Mouse (Mus musculus): Measurements from ENCODE around the gene Sspn. TPM values are rescaled to one million over a fixed set of nuclear protein-coding genes. Genes with fewer than 3 reads are reported as not detected.
A peak's percentile ranks its signal among the peaks of the same experiment; 100 is the strongest.

Sspn gene
- polyA plus RNA-seq, 1 experiment from 2014 or later = 19.1 TPM

- DNase-seq (ENCODE audit: low spot score) (peak; percentile 58), ATAC-seq (ENCODE audit: low read depth) (peak; percentile 81)
- no peak overlapping the region for H3K4me2 ChIP-seq (ENCODE audit: low read depth, low read length)
- H3K27ac ChIP-seq (replicated peaks; ENCODE audit: low read depth, low read length) = no peak overlapping the region
- no peaks in the 10 kb centered on the region for H3K9me3 ChIP-seq (ENCODE audit: control insufficient read depth, low read length)
- H3K9ac ChIP-seq (ENCODE audit: low read depth, low read length) = no peak overlapping the region
- 21% methylated on average over 4 of the region's 5 CpGs for WGBS
- H3K36me3 ChIP-seq (ENCODE audit: control insufficient read depth, insufficient read depth, low read length) = no peaks in the 10 kb centered on the region; the same call in 1 of the 2 replicates
- no peaks in the 10 kb centered on the region for H3K27me3 ChIP-seq (replicated peaks; ENCODE audit: control insufficient read depth, insufficient read depth, low read length)
- no peak overlapping the region for H3K4me3 ChIP-seq (ENCODE audit: low read depth, low read length)
- peaks cover 16% of the 10 kb centered on the region for H3K4me1 ChIP-seq (ENCODE audit: control insufficient read depth, insufficient read depth, low read length)
These were observed 26.6 kb downstream of the Sspn start for GRCm38 (mm10) chr6:145958070-145958469.

GRCm38 (mm10) chr6:145961047-145961446 is 29.6 kb downstream of the Sspn start:
- H3K4me1 ChIP-seq (ENCODE audit: control insufficient read depth, insufficient read depth, low read length) = peaks cover 16% of the 10 kb centered on the region
- H3K36me3 ChIP-seq (ENCODE audit: control insufficient read depth, insufficient read depth, low read length) = no peaks in the 10 kb centered on the region; the same call in 1 of the 2 replicates
- DNase-seq (ENCODE audit: low spot score) (no peak), ATAC-seq (ENCODE audit: low read depth) (peak; percentile 8; the same call in 1 of the 2 replicates)
- no peaks in the 10 kb centered on the region for H3K27me3 ChIP-seq (replicated peaks; ENCODE audit: control insufficient read depth, insufficient read depth, low read length)
- no peak overlapping the region for H3K4me2 ChIP-seq (ENCODE audit: low read depth, low read length)
- 58% methylated on average over 8 of the region's 8 CpGs for WGBS
- H3K4me3 ChIP-seq (ENCODE audit: low read depth, low read length) = no peak overlapping the region
- H3K9me3 ChIP-seq (ENCODE audit: control insufficient read depth, low read length) = 0 out of 2 replicates have a peak, but pooled peaks cover 3% of the 10 kb centered on the region
- H3K9ac ChIP-seq (ENCODE audit: low read depth, low read length) = no peak overlapping the region
- H3K27ac ChIP-seq (replicated peaks; ENCODE audit: low read depth, low read length) = no peak overlapping the region

- Histone ChIP-seq H3K9me3 (ENCODE audit: control insufficient read depth, low read length) (0 out of 2 replicates have a peak, but pooled peaks cover 3% of the 10 kb centered on the region), H3K27ac (replicated peaks; ENCODE audit: low read depth, low read length) (no peak overlapping the region), H3K36me3 (ENCODE audit: control insufficient read depth, insufficient read depth, low read length) (no peaks in the 10 kb centered on the region; the same call in 1 of the 2 replicates), H3K27me3 (replicated peaks; ENCODE audit: control insufficient read depth, insufficient read depth, low read length) (no peaks in the 10 kb centered on the region), H3K4me3 (ENCODE audit: low read depth, low read length) (no peak overlapping the region), H3K4me1 (ENCODE audit: control insufficient read depth, insufficient read depth, low read length) (peaks cover 25% of the 10 kb centered on the region), H3K4me2 (ENCODE audit: low read depth, low read length) (no peak overlapping the region), H3K9ac (ENCODE audit: low read depth, low read length) (no peak overlapping the region)
- DNase-seq (ENCODE audit: low spot score) (no peak), ATAC-seq (ENCODE audit: low read depth) (no peak)
- WGBS = 81% methylated on average over 13 of the region's 13 CpGs
These were observed 32.5 kb downstream of the Sspn start for GRCm38 (mm10) chr6:145963966-145964365.

GRCm38 (mm10) chr6:145967693-145968092 is 36.3 kb downstream of the Sspn start:
- 57% methylated on average over 8 of the region's 8 CpGs for WGBS
- no peak overlapping the region for H3K9ac ChIP-seq (ENCODE audit: low read depth, low read length)
- peak overlapping the region; percentile 74 for H3K27ac ChIP-seq (replicated peaks; ENCODE audit: low read depth, low read length)
- no peak overlapping the region for H3K4me2 ChIP-seq (ENCODE audit: low read depth, low read length)
- DNase-seq (ENCODE audit: low spot score) (no peak), ATAC-seq (ENCODE audit: low read depth) (no peak)
- H3K9me3 ChIP-seq (ENCODE audit: control insufficient read depth, low read length) = 0 out of 2 replicates have a peak, but pooled peaks cover 3% of the 10 kb centered on the region
- H3K27me3 ChIP-seq (replicated peaks; ENCODE audit: control insufficient read depth, insufficient read depth, low read length) = no peaks in the 10 kb centered on the region
- peaks cover 21% of the 10 kb centered on the region for H3K4me1 ChIP-seq (ENCODE audit: control insufficient read depth, insufficient read depth, low read length)
- H3K4me3 ChIP-seq (ENCODE audit: low read depth, low read length) = no peak overlapping the region
- H3K36me3 ChIP-seq (ENCODE audit: control insufficient read depth, insufficient read depth, low read length) = no peaks in the 10 kb centered on the region

- Histone ChIP-seq H3K9me3 (ENCODE audit: control insufficient read depth, low read length) (0 out of 2 replicates have a peak, but pooled peaks cover 3% of the 10 kb centered on the region), H3K4me2 (ENCODE audit: low read depth, low read length) (no peak overlapping the region), H3K27ac (replicated peaks; ENCODE audit: low read depth, low read length) (peak overlapping the region; percentile 74), H3K9ac (ENCODE audit: low read depth, low read length) (no peak overlapping the region), H3K27me3 (replicated peaks; ENCODE audit: control insufficient read depth, insufficient read depth, low read length) (no peaks in the 10 kb centered on the region), H3K4me3 (ENCODE audit: low read depth, low read length) (no peak overlapping the region), H3K36me3 (ENCODE audit: control insufficient read depth, insufficient read depth, low read length) (no peaks in the 10 kb centered on the region), H3K4me1 (ENCODE audit: control insufficient read depth, insufficient read depth, low read length) (peaks cover 21% of the 10 kb centered on the region)
- DNase-seq (ENCODE audit: low spot score) (peak; percentile 81), ATAC-seq (ENCODE audit: low read depth) (peak; percentile 45; the same call in 1 of the 2 replicates)
- WGBS = 45% methylated on average over 7 of the region's 7 CpGs
These were observed 36.9 kb downstream of the Sspn start for GRCm38 (mm10) chr6:145968301-145968818.

- Histone ChIP-seq H3K4me3 (ENCODE audit: low read depth, low read length) (no peak overlapping the region), H3K27me3 (replicated peaks; ENCODE audit: control insufficient read depth, insufficient read depth, low read length) (no peaks in the 10 kb centered on the region), H3K9ac (ENCODE audit: low read depth, low read length) (no peak overlapping the region), H3K36me3 (ENCODE audit: control insufficient read depth, insufficient read depth, low read length) (no peaks in the 10 kb centered on the region), H3K4me1 (ENCODE audit: control insufficient read depth, insufficient read depth, low read length) (peaks cover 21% of the 10 kb centered on the region), H3K27ac (replicated peaks; ENCODE audit: low read depth, low read length) (peak overlapping the region; percentile 74), H3K4me2 (ENCODE audit: low read depth, low read length) (no peak overlapping the region), H3K9me3 (ENCODE audit: control insufficient read depth, low read length) (0 out of 2 replicates have a peak, but pooled peaks cover 3% of the 10 kb centered on the region)
- DNase-seq (ENCODE audit: low spot score) = no peak
- peak; percentile 38; the same call in 1 of the 2 replicates for ATAC-seq (ENCODE audit: low read depth)
- WGBS = 45% methylated on average over 10 of the region's 10 CpGs
These were observed 37.4 kb downstream of the Sspn start for GRCm38 (mm10) chr6:145968821-145969220.

GRCm38 (mm10) chr6:145969572-145969971 is 38.1 kb downstream of the Sspn start:
- 82% methylated on average over 5 of the region's 5 CpGs for WGBS
- no peak overlapping the region for H3K9ac ChIP-seq (ENCODE audit: low read depth, low read length)
- H3K4me3 ChIP-seq (ENCODE audit: low read depth, low read length) = no peak overlapping the region
- peaks cover 21% of the 10 kb centered on the region for H3K4me1 ChIP-seq (ENCODE audit: control insufficient read depth, insufficient read depth, low read length)
- H3K36me3 ChIP-seq (ENCODE audit: control insufficient read depth, insufficient read depth, low read length) = no peaks in the 10 kb centered on the region
- no peak overlapping the region for H3K4me2 ChIP-seq (ENCODE audit: low read depth, low read length)
- no peak for DNase-seq (ENCODE audit: low spot score)
- no peak overlapping the region for H3K27ac ChIP-seq (replicated peaks; ENCODE audit: low read depth, low read length)
- H3K9me3 ChIP-seq (ENCODE audit: control insufficient read depth, low read length) = 0 out of 2 replicates have a peak, but pooled peaks cover 3% of the 10 kb centered on the region
- ATAC-seq (ENCODE audit: low read depth) = no peak
- no peaks in the 10 kb centered on the region for H3K27me3 ChIP-seq (replicated peaks; ENCODE audit: control insufficient read depth, insufficient read depth, low read length)

- ATAC-seq (ENCODE audit: low read depth) (no peak), DNase-seq (ENCODE audit: low spot score) (no peak)
- no peak overlapping the region for H3K4me2 ChIP-seq (ENCODE audit: low read depth, low read length)
- H3K27ac ChIP-seq (replicated peaks; ENCODE audit: low read depth, low read length) = no peak overlapping the region
- no peaks in the 10 kb centered on the region for H3K27me3 ChIP-seq (replicated peaks; ENCODE audit: control insufficient read depth, insufficient read depth, low read length)
- H3K9ac ChIP-seq (ENCODE audit: low read depth, low read length) = no peak overlapping the region
- H3K9me3 ChIP-seq (ENCODE audit: control insufficient read depth, low read length) = no peaks in the 10 kb centered on the region
- no peaks in the 10 kb centered on the region for H3K36me3 ChIP-seq (ENCODE audit: control insufficient read depth, insufficient read depth, low read length)
- H3K4me3 ChIP-seq (ENCODE audit: low read depth, low read length) = no peak overlapping the region
- WGBS = 84% methylated on average over 4 of the region's 4 CpGs
- peaks cover 17% of the 10 kb centered on the region for H3K4me1 ChIP-seq (ENCODE audit: control insufficient read depth, insufficient read depth, low read length)
These were observed 40.7 kb downstream of the Sspn start for GRCm38 (mm10) chr6:145972107-145972506.

GRCm38 (mm10) chr6:145972836-145973235 is 41.4 kb downstream of the Sspn start:
- H3K4me2 ChIP-seq (ENCODE audit: low read depth, low read length) = no peak overlapping the region
- H3K27me3 ChIP-seq (replicated peaks; ENCODE audit: control insufficient read depth, insufficient read depth, low read length) = no peaks in the 10 kb centered on the region
- H3K4me1 ChIP-seq (ENCODE audit: control insufficient read depth, insufficient read depth, low read length) = peaks cover 10% of the 10 kb centered on the region
- WGBS = 78% methylated on average over 6 of the region's 6 CpGs
- H3K36me3 ChIP-seq (ENCODE audit: control insufficient read depth, insufficient read depth, low read length) = no peaks in the 10 kb centered on the region
- no peak for DNase-seq (ENCODE audit: low spot score)
- no peak overlapping the region for H3K27ac ChIP-seq (replicated peaks; ENCODE audit: low read depth, low read length)
- no peak for ATAC-seq (ENCODE audit: low read depth)
- no peak overlapping the region for H3K9ac ChIP-seq (ENCODE audit: low read depth, low read length)
- no peak overlapping the region for H3K4me3 ChIP-seq (ENCODE audit: low read depth, low read length)
- no peaks in the 10 kb centered on the region for H3K9me3 ChIP-seq (ENCODE audit: control insufficient read depth, low read length)
